Mouse (Mus musculus) cortical plate, adult 2 months (tissue): Measurements from ENCODE around the gene Duoxa2. TPM values are rescaled to one million over a fixed set of nuclear protein-coding genes. Genes with fewer than 3 reads are reported as not detected.
A peak's percentile ranks its signal among the peaks of the same experiment; 100 is the strongest.
"Not testable (repeated sequence)": the region's sequence is repeated elsewhere in the genome, so short reads cannot be mapped to it uniquely, and the experiment has no call there.

Experiments used
- H3K27ac ChIP-seq: fragments of 200-500 bp; 2 replicates; pipeline ENCODE4 v1.5.1; 2012; ENCODE audit warnings: low read length, control low read depth, inconsistent platforms; ENCODE audit not compliant: insufficient read depth
- H3K4me1 ChIP-seq: fragments of 200-500 bp; 2 replicates; pipeline ENCODE4 v1.6.1; 2011; ENCODE audit warnings: low read length; ENCODE audit not compliant: control insufficient read depth, insufficient read depth
- H3K4me3 ChIP-seq: fragments of 200-500 bp; 2 replicates; pipeline ENCODE4 v1.5.1; 2011; ENCODE audit warnings: mild to moderate bottlenecking, low read length, control low read depth; ENCODE audit not compliant: insufficient read depth
- CTCF ChIP-seq: fragments of 200-500 bp; IDR thresholded peaks from 2 replicates; pipeline ENCODE4 v1.5.1; 2011; ENCODE audit warnings: mild to moderate bottlenecking, control low read depth, low read length; ENCODE audit not compliant: insufficient read depth; ENCODE audit errors: extremely low read depth
- POLR2A ChIP-seq: fragments of 200-500 bp; IDR thresholded peaks from 2 replicates; pipeline ENCODE4 v1.6.1; 2011; ENCODE audit warnings: mild to moderate bottlenecking, low read length, control low read depth; ENCODE audit not compliant: insufficient read depth; ENCODE audit errors: extremely low read depth
- polyA plus RNA-seq: library from polyadenylated mRNA; depleted of rRNA; stranded (reverse); fragments of >200 nt; gene quantifications from 2 replicates; pipeline ENCODE4 v1.2.3, GENCODE M21; 2012

The Duoxa2 gene
- polyA plus RNA-seq, 1 experiment = not detected

GRCm38 (mm10) chr2:122325361-122325760 lies 26.7 kb downstream of the Duoxa2 start:
- Histone ChIP-seq H3K4me3 (no peak overlapping the region), H3K27ac (no peak overlapping the region), H3K4me1 (no peaks in the 10 kb centered on the region)
- TF ChIP-seq CTCF (no peak), POLR2A (no peak)

- no peaks in the 10 kb centered on the region for H3K4me1 ChIP-seq
- TF ChIP-seq CTCF (no peak), POLR2A (no peak)
- no peak overlapping the region for H3K27ac ChIP-seq
- H3K4me3 ChIP-seq = no peak overlapping the region
Measured at GRCm38 (mm10) chr2:122327986-122328385, 29.3 kb downstream of the Duoxa2 start.

GRCm38 (mm10) chr2:122330317-122330716 lies 31.6 kb downstream of the Duoxa2 start:
- not testable (repeated sequence) for H3K4me3 ChIP-seq, H3K27ac ChIP-seq, H3K4me1 ChIP-seq

- no peak for TF ChIP-seq POLR2A
- TF ChIP-seq CTCF = no peak
- H3K4me1 ChIP-seq = no peaks in the 10 kb centered on the region
- no peak overlapping the region for H3K4me3 ChIP-seq
Measured at GRCm38 (mm10) chr2:122332222-122332621, 33.5 kb downstream of the Duoxa2 start.

GRCm38 (mm10) chr2:122334170-122334569 lies 35.5 kb downstream of the Duoxa2 start:
- Histone ChIP-seq H3K4me1 (no peaks in the 10 kb centered on the region), H3K4me3 (no peak overlapping the region), H3K27ac (no peak overlapping the region)
- TF ChIP-seq POLR2A (no peak), CTCF (no peak)

More at GRCm38 (mm10) chr2:122332222-122332621, 33.5 kb downstream of the Duoxa2 start:
- H3K27ac ChIP-seq = no peak overlapping the region

GRCm38 (mm10) chr2:122337291-122337690 lies 38.6 kb downstream of the Duoxa2 start:
- TF ChIP-seq POLR2A (no peak), CTCF (no peak)
- H3K27ac ChIP-seq = no peak overlapping the region
- H3K4me3 ChIP-seq = no peak overlapping the region
- H3K4me1 ChIP-seq = no peaks in the 10 kb centered on the region

- TF ChIP-seq POLR2A = no peak
- no peak for TF ChIP-seq CTCF
- Histone ChIP-seq H3K4me1 (no peaks in the 10 kb centered on the region), H3K27ac (no peak overlapping the region), H3K4me3 (no peak overlapping the region)
Measured at GRCm38 (mm10) chr2:122345106-122345893, 46.6 kb downstream of the Duoxa2 start.

GRCm38 (mm10) chr2:122346164-122346563 lies 47.5 kb downstream of the Duoxa2 start:
- not testable (repeated sequence) for H3K27ac ChIP-seq, H3K4me3 ChIP-seq, H3K4me1 ChIP-seq

GRCm38 (mm10) chr2:122347257-122347656 lies 48.6 kb downstream of the Duoxa2 start:
- no peak overlapping the region for H3K27ac ChIP-seq
- no peak overlapping the region for H3K4me3 ChIP-seq
- TF ChIP-seq CTCF = no peak
- no peak for TF ChIP-seq POLR2A
- peaks cover 9% of the 10 kb centered on the region for H3K4me1 ChIP-seq

- Histone ChIP-seq H3K27ac (peak overlapping the region; percentile 88), H3K4me3 (peak overlapping the region; percentile 42), H3K4me1 (peaks cover 9% of the 10 kb centered on the region)
- TF ChIP-seq POLR2A (peak; percentile 71), CTCF (peak; percentile 49)
Measured at GRCm38 (mm10) chr2:122348531-122349131, 49.9 kb downstream of the Duoxa2 start.
